ENCODE assay signal across 22 mouse cellular contexts in genomic region chr6:101685734-101686133, GRCm38 (mm10).
DNase-seq lines count a peak whose midpoint lies in the region; ATAC-seq lines count a peak whose summit lies in the region.
"Had no signal": no experiment of that assay in that cellular context is flagged by ENCODE, and none has a peak within 500 bp of the region (broad histone marks: within the 10 kb centered on the region; RNA-seq: fewer than 3 reads in every experiment).

No protein-coding gene starts in this region.

- no peaks in the 10 kb centered on the region for H3K4me1 ChIP-seq in forebrain, embryonic 12.5 days
- H3K4me1 ChIP-seq in hindbrain, embryonic 14.5 days (replicated peaks; ENCODE audit: control insufficient read depth, insufficient read depth, low read length) = 0 out of 2 replicates have a peak, but pooled peaks cover 5% of the 10 kb centered on the region
- peaks cover 4% of the 10 kb centered on the region; the same call in 1 of the 2 replicates for H3K4me1 ChIP-seq in neural tube, embryonic 12.5 days
- H3K4me1 ChIP-seq in kidney, embryonic 15.5 days = no peaks in the 10 kb centered on the region
- H3K4me1 ChIP-seq: embryonic facial prominence, embryonic 13.5 days; heart, embryonic 13.5 days; limb, embryonic 12.5 days; liver, embryonic 15.5 days had no signal

- peak; percentile 94 for ATAC-seq in frontal cortex, adult (ENCODE audit: low TSS enrichment)
- ATAC-seq in forebrain, embryonic 12.5 days (ENCODE audit: low FRiP score) = peak; percentile 63; the same call in 1 of the 2 replicates
- ATAC-seq in hindbrain, embryonic 14.5 days (ENCODE audit: low FRiP score) = 0 out of 2 replicates have a peak, but pooled peaks have one; percentile 55
- ATAC-seq in neural tube, embryonic 12.5 days (ENCODE audit: low FRiP score, low read depth) = no peak; the same call in 1 of the 2 replicates
- ATAC-seq in kidney, embryonic 15.5 days (replicated peaks; ENCODE audit: low FRiP score) = no peak
- no peak for ATAC-seq in CD4-positive, CD25-positive, alpha-beta regulatory T cell, adult 4 months
- ATAC-seq: lung, postnatal 0 days had no signal

- H3K4me3 ChIP-seq in forebrain, embryonic 12.5 days (replicated peaks) = no peak overlapping the region
- no peak overlapping the region for H3K4me3 ChIP-seq in hindbrain, embryonic 14.5 days (replicated peaks; ENCODE audit: low read length)
- no peak overlapping the region for H3K4me3 ChIP-seq in neural tube, embryonic 12.5 days
- no peak overlapping the region for H3K4me3 ChIP-seq in kidney, embryonic 15.5 days (replicated peaks)
- H3K4me3 ChIP-seq: embryonic facial prominence, embryonic 13.5 days; gastrocnemius, adult 2 months; heart, embryonic 13.5 days; limb, embryonic 12.5 days; liver, embryonic 15.5 days had no signal

- H3K4me2 ChIP-seq in forebrain, embryonic 12.5 days = no peak overlapping the region
- peak overlapping the region; percentile 36 for H3K4me2 ChIP-seq in hindbrain, embryonic 14.5 days (replicated peaks)
- peak overlapping the region; percentile 27; the same call in 1 of the 2 replicates for H3K4me2 ChIP-seq in neural tube, embryonic 12.5 days (replicated peaks)
- H3K4me2 ChIP-seq in kidney, embryonic 15.5 days = no peak overlapping the region
- H3K4me2 ChIP-seq: embryonic facial prominence, embryonic 13.5 days; heart, embryonic 13.5 days; limb, embryonic 12.5 days; liver, embryonic 15.5 days had no signal

- H3K27me3 ChIP-seq in forebrain, embryonic 12.5 days = no peaks in the 10 kb centered on the region
- H3K27me3 ChIP-seq in hindbrain, embryonic 14.5 days (ENCODE audit: control insufficient read depth, insufficient read depth, low read length) = no peaks in the 10 kb centered on the region
- H3K27me3 ChIP-seq in neural tube, embryonic 12.5 days (replicated peaks) = no peaks in the 10 kb centered on the region
- H3K27me3 ChIP-seq in kidney, embryonic 15.5 days = no peaks in the 10 kb centered on the region
- H3K27me3 ChIP-seq: CH12.LX; embryonic facial prominence, embryonic 13.5 days; heart, embryonic 13.5 days; limb, embryonic 12.5 days; liver, embryonic 15.5 days had no signal

- H3K27ac ChIP-seq in forebrain, embryonic 12.5 days = no peak overlapping the region
- peak overlapping the region; percentile 32; the same call in 1 of the 2 replicates for H3K27ac ChIP-seq in hindbrain, embryonic 14.5 days
- no peak overlapping the region for H3K27ac ChIP-seq in neural tube, embryonic 12.5 days
- no peak overlapping the region for H3K27ac ChIP-seq in kidney, embryonic 15.5 days
- H3K27ac ChIP-seq: embryonic facial prominence, embryonic 13.5 days; gastrocnemius, adult 2 months; heart, embryonic 13.5 days; limb, embryonic 12.5 days; liver, embryonic 15.5 days had no signal

- H3K9me3 ChIP-seq in forebrain, embryonic 12.5 days = no peaks in the 10 kb centered on the region
- no peaks in the 10 kb centered on the region for H3K9me3 ChIP-seq in hindbrain, embryonic 14.5 days (ENCODE audit: control insufficient read depth, low read length)
- H3K9me3 ChIP-seq in neural tube, embryonic 12.5 days = no peaks in the 10 kb centered on the region
- no peaks in the 10 kb centered on the region for H3K9me3 ChIP-seq in kidney, embryonic 15.5 days (replicated peaks)
- H3K9me3 ChIP-seq: embryonic facial prominence, embryonic 13.5 days; heart, embryonic 13.5 days; limb, embryonic 12.5 days; liver, embryonic 15.5 days had no signal

- no peaks in the 10 kb centered on the region for H3K36me3 ChIP-seq in forebrain, embryonic 12.5 days (replicated peaks)
- no peaks in the 10 kb centered on the region for H3K36me3 ChIP-seq in hindbrain, embryonic 14.5 days (replicated peaks; ENCODE audit: control insufficient read depth, insufficient read depth)
- no peaks in the 10 kb centered on the region for H3K36me3 ChIP-seq in neural tube, embryonic 12.5 days
- H3K36me3 ChIP-seq in kidney, embryonic 15.5 days = no peaks in the 10 kb centered on the region
- H3K36me3 ChIP-seq: embryonic facial prominence, embryonic 13.5 days; heart, embryonic 13.5 days; limb, embryonic 12.5 days; liver, embryonic 15.5 days had no signal

- 56% methylated on average over 8 of the region's 8 CpGs for WGBS in forebrain, embryonic 12.5 days
- 49% methylated on average over 8 of the region's 8 CpGs for WGBS in hindbrain, embryonic 14.5 days
- 62% methylated on average over 8 of the region's 8 CpGs for WGBS in neural tube, embryonic 12.5 days
- WGBS in kidney, embryonic 15.5 days = 75% methylated on average over 8 of the region's 8 CpGs

- no peak overlapping the region for H3K9ac ChIP-seq in forebrain, embryonic 12.5 days
- no peak overlapping the region for H3K9ac ChIP-seq in hindbrain, embryonic 14.5 days
- H3K9ac ChIP-seq in neural tube, embryonic 12.5 days = no peak overlapping the region
- H3K9ac ChIP-seq in kidney, embryonic 15.5 days = no peak overlapping the region
- H3K9ac ChIP-seq: embryonic facial prominence, embryonic 13.5 days; heart, embryonic 13.5 days; limb, embryonic 12.5 days; liver, embryonic 15.5 days had no signal

- no peak for DNase-seq in frontal cortex, postnatal 36 days (ENCODE audit: low spot score in 2 of 2)
- DNase-seq in hindbrain, embryonic 14.5 days (ENCODE audit: low spot score) = no peak
- no peak for DNase-seq in kidney, adult 8-10 months
- DNase-seq: adrenal gland, postnatal 25 days; cerebellum, adult 8-10 months; gastrocnemius, adult 2 months; heart, adult 11 months; heart, postnatal 4 days; kidney, adult 11 months; kidney, postnatal 14 days; right cerebral cortex, postnatal 4 days had no signal

Comparison
In these comparisons a context has a peak if more than half of its experiments do, and no peak if none do; other contexts are left out.
1. ATAC-seq: peak in frontal cortex, adult (single experiment), forebrain, embryonic 12.5 days (single experiment) and hindbrain, embryonic 14.5 days (single experiment); none in neural tube, embryonic 12.5 days (single experiment), kidney, embryonic 15.5 days (single experiment) and CD4-positive, CD25-positive, alpha-beta regulatory T cell, adult 4 months (single experiment).
2. H3K4me2 ChIP-seq: peak in hindbrain, embryonic 14.5 days (single experiment) and neural tube, embryonic 12.5 days (single experiment); none in forebrain, embryonic 12.5 days (single experiment) and kidney, embryonic 15.5 days (single experiment).